Mouse (Mus musculus) regulatory T cell (primary cell): ENCODE measurements around the gene Lmntd2.
"Not testable (repeated sequence)": the region's sequence is repeated elsewhere in the genome, so short reads cannot be mapped to it uniquely, and the experiment has no call there.

ENCODE experiments used
- in situ Hi-C: fragments of 300-600 bp; cut with MboI, MseI; formaldehyde crosslinking; loops from one replicate; pipeline ENCODE4 v1.15.1; 2025; ENCODE audit warnings: high pct_unique_total_duplicates

The Lmntd2 gene

GRCm38 (mm10) chr7:141213605-141214235, at the start of gene Lmntd2:
Gene Lmntd2 (minus strand): TSS chr7:141214080.
- in situ Hi-C loops, result no loop called here

- in situ Hi-C loops, result no loop called here
These were observed 49.8 kb upstream of the Lmntd2 start for GRCm38 (mm10) chr7:141263640-141264039.

- in situ Hi-C loops, result no loop called here
These were observed 47.6 kb upstream of the Lmntd2 start for GRCm38 (mm10) chr7:141261480-141261879.

- in situ Hi-C loops, result no loop called here
These were observed 42.3 kb upstream of the Lmntd2 start for GRCm38 (mm10) chr7:141256159-141256558.

GRCm38 (mm10) chr7:141250486-141250885, 36.6 kb upstream of the Lmntd2 start:
- in situ Hi-C loops, result not testable (repeated sequence)

GRCm38 (mm10) chr7:141231551-141231950, 17.7 kb upstream of the Lmntd2 start:
- in situ Hi-C loops, result no loop called here

- in situ Hi-C loops, result no loop called here
These were observed 17.2 kb upstream of the Lmntd2 start for GRCm38 (mm10) chr7:141231111-141231510.

- in situ Hi-C loops, result no loop called here
These were observed 16.7 kb upstream of the Lmntd2 start for GRCm38 (mm10) chr7:141230570-141230969.

GRCm38 (mm10) chr7:141229702-141230101, 15.8 kb upstream of the Lmntd2 start:
- in situ Hi-C loops, result no loop called here

- in situ Hi-C loops, result no loop called here
These were observed 14.6 kb upstream of the Lmntd2 start, which contains the start of gene Phrf1 for GRCm38 (mm10) chr7:141228279-141229067. Gene Phrf1 (plus strand): TSS chr7:141228784.

- in situ Hi-C loops, result no loop called here
These were observed 13.9 kb upstream of the Lmntd2 start for GRCm38 (mm10) chr7:141227796-141228195.

- in situ Hi-C loops, result no loop called here
These were observed 12.7 kb upstream of the Lmntd2 start for GRCm38 (mm10) chr7:141226535-141226934.

- in situ Hi-C loops, result no loop called here
These were observed 8.9 kb upstream of the Lmntd2 start for GRCm38 (mm10) chr7:141222696-141223215.

- in situ Hi-C loops, result no loop called here
These were observed 8.2 kb upstream of the Lmntd2 start for GRCm38 (mm10) chr7:141222126-141222467.

GRCm38 (mm10) chr7:141221249-141222125, 7.6 kb upstream of the Lmntd2 start:
- in situ Hi-C loops, result no loop called here

GRCm38 (mm10) chr7:141220377-141220776, 6.5 kb upstream of the Lmntd2 start:
- in situ Hi-C loops, result no loop called here

- in situ Hi-C loops, result no loop called here
These were observed 5.7 kb upstream of the Lmntd2 start for GRCm38 (mm10) chr7:141219558-141220099.

- in situ Hi-C loops, result no loop called here
These were observed 4.8 kb upstream of the Lmntd2 start for GRCm38 (mm10) chr7:141218557-141219133.

- in situ Hi-C loops, result no loop called here
These were observed 4.3 kb upstream of the Lmntd2 start for GRCm38 (mm10) chr7:141218141-141218540.

GRCm38 (mm10) chr7:141217343-141218013, 3.6 kb upstream of the Lmntd2 start:
- in situ Hi-C loops, result no loop called here

GRCm38 (mm10) chr7:141216894-141217293, 3.0 kb upstream of the Lmntd2 start:
- in situ Hi-C loops, result no loop called here
